Mouse (Mus musculus) CD8-positive naive resting alpha-beta T cell, adult 2 months (primary cell): ENCODE measurements around the gene Gm5426.

Experiments
- DNase-seq, 2 experiments: peaks; one replicate each; pipeline ENCODE4 v3.0.0; 2022; ENCODE audit warnings: low read depth in 2 of 2, low spot score in 2 of 2

Gene Gm5426

DNA sequence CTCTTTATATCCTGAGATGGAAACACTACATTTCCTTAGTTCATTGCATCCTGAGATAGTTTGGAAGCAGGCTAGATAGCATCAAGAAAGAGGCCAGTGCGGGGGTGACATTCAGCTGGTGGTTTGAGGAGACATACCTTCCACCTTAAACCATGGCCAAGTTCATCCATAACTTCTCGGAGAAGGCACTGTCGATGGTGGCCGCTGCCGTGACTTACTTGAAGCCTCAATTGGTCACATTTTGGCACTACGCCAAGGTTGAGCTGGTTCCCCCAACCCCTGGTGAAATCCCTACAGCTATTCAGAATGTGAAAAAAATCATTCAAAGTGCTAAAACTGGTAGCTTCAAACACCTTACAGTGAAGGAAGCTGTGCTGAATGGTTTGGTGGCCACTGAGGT, at the start of gene Gm5426:
Gene Gm5426, plus strand, starts transcription at position 153 of the 400 bp plus-strand sequence.
- peak in 1 of 2 experiments; percentile 8 for DNase-seq

DNA sequence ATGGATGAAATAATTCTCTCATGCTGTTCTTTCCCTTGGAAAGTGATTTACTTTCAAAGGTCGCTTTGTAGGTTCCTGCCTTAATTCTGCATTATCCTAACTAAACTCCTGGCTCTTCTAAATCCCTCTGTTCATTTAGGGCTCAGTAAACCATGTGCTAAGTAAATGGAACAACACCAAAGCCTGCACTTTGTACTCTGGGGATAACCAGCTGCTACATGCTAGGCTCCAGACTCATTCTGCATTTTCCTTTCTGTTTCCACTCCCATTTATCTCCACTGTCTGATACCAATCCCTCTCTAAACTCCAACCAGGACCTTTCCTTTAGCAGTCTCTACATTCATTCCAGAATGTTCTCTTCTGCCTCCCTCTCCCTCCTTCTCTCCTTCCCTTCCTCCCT, 46.7 kb upstream of the Gm5426 start:
- no peak for DNase-seq

- DNase-seq = no peak
Measured at GRCm38 (mm10) chr10:96090388-96090787, 46.0 kb upstream of the Gm5426 start.

DNA sequence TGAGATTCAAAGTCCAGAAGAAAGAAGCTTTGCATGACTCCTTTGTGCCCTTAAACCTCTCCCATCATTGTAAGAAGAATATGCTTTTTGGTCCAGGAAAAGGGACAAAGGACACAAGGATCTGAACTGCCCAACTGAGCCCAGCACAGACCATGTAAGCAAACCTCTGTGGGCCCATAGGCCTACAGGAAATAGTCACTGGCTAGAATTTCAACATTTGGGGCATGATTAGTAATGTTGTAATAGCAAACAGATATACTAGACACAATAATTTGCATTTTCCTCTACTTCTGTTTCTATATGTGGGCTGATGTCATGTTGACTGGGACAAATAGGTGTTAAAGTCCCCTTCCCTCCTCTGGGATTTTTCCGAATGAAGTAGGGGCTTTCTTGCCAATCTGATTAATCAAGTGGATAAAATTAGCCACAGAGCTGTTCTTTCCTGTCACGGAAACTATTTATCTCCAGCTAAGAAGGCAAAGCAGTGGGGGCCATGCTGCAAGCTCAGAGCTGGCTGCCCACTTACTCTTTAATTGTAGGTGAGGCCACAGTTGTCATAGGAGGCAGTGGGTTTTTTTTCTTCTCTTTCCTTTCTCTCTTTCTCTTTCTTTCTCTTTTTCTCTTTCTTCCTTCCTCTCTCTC, 42.4 kb upstream of the Gm5426 start:
- no peak for DNase-seq

DNA sequence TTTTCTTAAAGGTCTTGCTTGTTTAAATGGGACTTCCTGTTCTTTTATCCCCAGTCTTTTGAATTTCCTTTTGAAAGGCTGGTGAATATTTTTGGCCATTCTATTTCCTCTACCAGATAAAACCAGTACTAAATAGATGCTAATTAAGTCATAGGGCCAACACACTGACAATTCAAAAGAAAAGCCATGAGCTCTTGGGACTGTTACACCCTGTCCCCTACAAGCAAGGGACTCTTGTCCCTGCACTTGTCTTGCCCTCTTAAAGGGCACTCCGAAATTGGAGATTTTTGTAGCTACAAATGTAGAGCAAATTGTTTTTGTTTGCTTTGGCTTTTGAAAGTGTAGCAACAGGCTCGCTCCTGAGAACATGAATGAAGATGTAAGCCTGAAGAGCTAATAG, 41.8 kb upstream of the Gm5426 start:
- DNase-seq = no peak

GRCm38 (mm10) chr10:96096730-96097129, 39.7 kb upstream of the Gm5426 start:
- DNase-seq = no peak

- DNase-seq = no peak
Measured at GRCm38 (mm10) chr10:96101035-96101434, 35.4 kb upstream of the Gm5426 start.

DNA sequence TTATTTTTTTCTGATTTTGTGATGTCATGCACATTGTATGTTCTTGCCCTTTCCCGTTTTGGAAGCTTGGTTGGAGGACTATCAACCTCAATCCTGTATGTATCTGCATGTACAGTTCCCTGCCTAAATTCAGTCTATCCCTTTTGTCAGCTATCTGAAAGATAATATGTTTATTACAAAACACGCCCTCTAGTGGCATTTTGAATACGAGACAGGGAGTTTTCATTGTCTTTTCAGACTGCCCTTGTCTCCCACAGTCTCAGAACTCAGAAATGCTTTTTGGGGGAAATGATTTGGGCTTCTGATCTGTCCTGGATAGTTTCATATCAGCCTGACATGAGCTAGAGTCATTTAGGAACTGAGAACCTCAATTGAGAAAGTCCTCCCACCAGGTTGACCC, 32.2 kb upstream of the Gm5426 start:
- no peak for DNase-seq

GRCm38 (mm10) chr10:96104624-96105023, 31.8 kb upstream of the Gm5426 start:
- DNase-seq = no peak

GRCm38 (mm10) chr10:96105124-96105523, 31.3 kb upstream of the Gm5426 start:
- DNase-seq = no peak

DNA sequence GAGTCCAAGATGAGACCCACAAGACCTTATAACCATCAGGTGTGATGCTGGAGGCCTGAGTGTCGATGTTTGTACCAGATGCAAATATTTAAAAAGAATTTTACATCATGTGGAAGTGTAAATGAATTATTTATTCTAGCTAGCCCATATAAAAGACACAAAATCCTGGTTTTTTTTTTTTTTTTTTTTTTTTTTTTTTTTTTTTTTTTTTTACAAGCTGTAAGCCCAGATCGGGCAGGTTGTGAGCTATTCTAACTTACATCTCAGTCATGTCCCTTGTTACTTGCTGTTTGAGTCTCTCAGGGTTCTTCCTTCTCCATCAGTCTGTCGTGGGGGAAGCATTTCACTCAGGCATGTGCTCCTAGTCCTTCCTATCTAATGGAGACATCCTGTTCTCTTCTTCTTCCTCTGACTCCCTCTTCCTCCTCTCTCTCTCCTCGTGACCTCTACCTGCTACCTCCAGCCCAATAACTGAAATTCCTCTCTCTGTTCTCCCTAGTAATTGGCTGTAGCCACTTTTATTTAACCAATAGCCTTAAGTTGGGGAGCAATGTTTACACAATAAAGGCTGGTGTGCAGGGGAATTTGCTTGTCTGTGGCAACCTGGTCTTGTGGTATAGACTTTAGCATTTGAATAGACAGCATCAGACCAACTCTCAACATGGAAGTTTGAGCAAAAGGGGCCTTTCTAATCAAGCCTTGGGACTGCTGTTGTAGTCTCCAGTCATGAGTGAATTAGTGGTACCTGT, 29.3 kb upstream of the Gm5426 start:
- DNase-seq = no peak

GRCm38 (mm10) chr10:96107825-96108224, 28.6 kb upstream of the Gm5426 start:
- DNase-seq = no peak

DNA sequence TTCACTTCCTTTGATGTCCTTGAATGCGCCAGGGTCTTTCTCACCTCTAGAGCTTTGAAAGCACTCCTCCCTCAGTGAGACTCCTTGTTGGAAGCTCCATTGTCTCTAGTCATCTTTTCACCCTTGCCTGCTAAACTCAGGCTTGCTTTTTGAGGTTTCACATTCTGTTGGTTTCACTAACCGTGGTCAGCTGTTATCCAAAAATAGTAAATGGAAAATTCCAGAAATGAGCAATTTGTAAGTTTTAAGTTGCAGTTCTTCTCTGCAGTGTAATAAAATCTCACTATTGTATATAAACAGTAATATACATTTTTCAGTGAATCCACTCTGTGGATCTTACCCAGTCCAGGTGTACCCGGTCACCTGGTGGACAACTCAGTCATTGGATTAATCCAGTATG, 21.1 kb upstream of the Gm5426 start:
- no peak for DNase-seq

DNA sequence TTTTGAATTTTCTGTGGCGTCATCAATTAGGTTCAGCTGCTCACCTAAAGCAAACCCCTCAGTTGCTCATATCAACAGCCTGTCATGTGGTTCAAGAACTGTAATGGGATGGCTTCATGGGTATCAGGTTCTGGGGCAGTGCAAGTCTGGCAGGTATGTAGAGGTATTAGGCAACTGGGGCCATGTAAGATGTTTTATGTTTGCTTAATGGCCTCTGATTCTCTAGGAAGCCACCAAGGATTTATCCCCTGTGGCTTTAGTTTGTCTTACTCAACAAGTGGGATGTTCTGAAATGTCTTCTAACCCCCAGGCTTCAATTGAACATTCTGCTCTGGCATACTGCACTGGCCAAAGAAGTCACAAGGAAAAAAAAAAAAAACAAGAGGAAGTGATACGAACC, 15.6 kb upstream of the Gm5426 start:
- DNase-seq = no peak

- no peak for DNase-seq
Measured at GRCm38 (mm10) chr10:96121249-96122010, 15.0 kb upstream of the Gm5426 start.

GRCm38 (mm10) chr10:96123885-96124284, 12.5 kb upstream of the Gm5426 start:
- DNase-seq = no peak

DNA sequence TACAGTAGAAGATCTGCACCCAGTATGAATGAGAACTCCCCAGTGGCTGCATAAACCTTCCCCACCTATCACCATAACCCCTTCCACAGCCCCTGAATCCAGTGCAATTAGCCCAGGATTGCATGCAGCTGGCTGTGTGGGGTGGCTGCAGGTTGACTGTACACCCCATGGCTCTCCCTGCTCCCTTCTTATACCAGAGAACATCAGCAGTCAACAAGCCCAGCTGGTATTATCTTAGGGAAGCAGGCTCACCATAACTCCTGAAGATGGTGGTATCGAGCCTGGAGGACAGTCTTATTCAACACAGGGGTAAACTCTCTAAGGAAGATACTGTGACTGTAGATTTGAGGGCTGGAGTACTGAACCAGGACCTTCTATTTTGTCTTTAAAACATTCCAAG, 12.1 kb upstream of the Gm5426 start:
- DNase-seq = no peak

GRCm38 (mm10) chr10:96125771-96126454, 10.5 kb upstream of the Gm5426 start:
- no peak for DNase-seq

DNA sequence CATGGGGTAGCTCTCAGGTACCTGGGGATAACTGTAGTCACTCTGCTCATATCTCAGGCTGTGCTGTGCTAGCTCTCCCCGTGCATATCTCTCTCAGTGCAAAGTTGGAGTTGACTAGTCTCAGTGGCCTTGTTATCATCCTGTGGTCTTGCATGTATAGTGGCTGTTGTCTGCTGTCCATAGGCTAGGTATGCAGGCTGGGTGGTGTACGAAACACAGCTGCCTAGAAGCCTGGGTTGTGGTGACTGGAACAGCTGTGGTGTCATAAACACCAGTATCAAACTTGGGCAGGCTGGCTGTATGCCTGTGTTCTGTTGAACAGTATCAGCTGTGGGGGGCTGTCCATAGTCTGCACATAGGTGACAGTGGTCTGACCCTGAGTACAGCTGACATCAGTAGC, 7.2 kb upstream of the Gm5426 start:
- no peak for DNase-seq

DNA sequence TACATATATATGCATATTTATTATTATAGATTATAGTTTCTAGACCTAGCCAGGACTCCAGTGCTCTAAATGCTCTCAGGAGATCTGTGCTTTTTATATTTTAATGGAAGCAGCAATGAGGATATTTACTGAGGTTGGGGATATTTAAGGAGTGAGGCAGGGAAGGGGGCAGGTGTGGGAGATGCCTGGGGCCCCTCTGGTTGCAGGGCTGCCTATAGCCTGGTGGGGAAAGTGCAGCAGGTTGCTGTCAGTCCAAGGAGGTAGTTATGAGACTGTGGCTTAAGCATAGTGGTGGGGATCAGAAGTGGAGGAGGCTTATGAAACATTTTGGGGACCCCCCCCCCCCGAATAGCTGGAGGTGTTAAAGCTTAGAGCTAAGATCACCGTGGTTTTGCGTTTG, 6.0 kb upstream of the Gm5426 start:
- DNase-seq = no peak

- DNase-seq = no peak
Measured at GRCm38 (mm10) chr10:96131112-96131511, 5.3 kb upstream of the Gm5426 start.

- DNase-seq = peak in 1 of 2 experiments; percentile 7
Measured at GRCm38 (mm10) chr10:96132161-96132560, 4.2 kb upstream of the Gm5426 start.
